Mouse (Mus musculus) ES-E14 (cell line): ENCODE data around the gene Tmem135. TPM values are rescaled to one million over a fixed set of nuclear protein-coding genes. Genes with fewer than 3 reads are reported as not detected.
A peak's percentile ranks its signal among the peaks of the same experiment; 100 is the strongest.

Experiments
- DNase-seq: peaks from one replicate; pipeline ENCODE4 v3.0.0-alpha.2; 2013; ENCODE audit warnings: low read depth, low spot score
- H3K27ac ChIP-seq: 2 replicates; pipeline ENCODE4 v1.5.1; 2012; ENCODE audit warnings: low read depth, mild to moderate bottlenecking, low read length, moderate library complexity, mixed read lengths; ENCODE audit not compliant: poor library complexity, insufficient read depth, severe bottlenecking
- H3K36me3 ChIP-seq: 2 replicates; pipeline ENCODE4 v1.6.1; 2012; ENCODE audit warnings: mild to moderate bottlenecking, low read length, moderate library complexity, mixed read lengths; ENCODE audit not compliant: control insufficient read depth, poor library complexity, insufficient read depth, severe bottlenecking
- H3K4me1 ChIP-seq, 2 experiments: fragments of 150-350 bp in 1 of 2; sonication (generic) in 1 of 2; 2 replicates each; pipeline ENCODE4 v1.6.1; 2012; ENCODE audit warnings: low read length in 2 of 2, mild to moderate bottlenecking in 1 of 2, mixed read lengths in 1 of 2; ENCODE audit not compliant: control insufficient read depth in 2 of 2, insufficient read depth in 2 of 2, poor library complexity in 1 of 2
- H3K4me3 ChIP-seq, 2 experiments: fragments of 150-350 bp in 1 of 2; sonication (generic) in 1 of 2; 2 replicates each; pipeline ENCODE4 v1.5.1; 2012; ENCODE audit warnings: low read length in 2 of 2, low read depth in 1 of 2, mild to moderate bottlenecking in 1 of 2, mixed read lengths in 1 of 2; ENCODE audit not compliant: insufficient read depth in 1 of 2, poor library complexity in 1 of 2, severe bottlenecking in 1 of 2
- H3K9ac ChIP-seq: 2 replicates; pipeline ENCODE4 v1.6.1; 2012; ENCODE audit warnings: low read depth, mild to moderate bottlenecking, low read length, mixed read lengths; ENCODE audit not compliant: poor library complexity, insufficient read depth, severe bottlenecking
- H3K9me3 ChIP-seq: fragments of 150-350 bp; sonication (generic); 2 replicates; pipeline ENCODE4 v1.6.1; 2012; ENCODE audit warnings: low read depth, mild to moderate bottlenecking, low read length; ENCODE audit not compliant: control insufficient read depth, insufficient read depth
- CHD2 ChIP-seq: IDR thresholded peaks from 2 replicates; pipeline ENCODE4 v1.6.1; 2014; ENCODE audit warnings: mild to moderate bottlenecking, low read depth, low read length, inconsistent platforms
- HCFC1 ChIP-seq: IDR thresholded peaks from 2 replicates; pipeline ENCODE4 v1.6.1; 2012; ENCODE audit warnings: low read length, inconsistent platforms, borderline replicate concordance; ENCODE audit not compliant: insufficient read depth
- MAFK ChIP-seq: IDR thresholded peaks from 2 replicates; pipeline ENCODE4 v1.6.1; 2014; ENCODE audit warnings: mild to moderate bottlenecking, low read depth, low read length, inconsistent platforms; ENCODE audit not compliant: insufficient read depth
- ZC3H11A ChIP-seq: IDR thresholded peaks from 2 replicates; pipeline ENCODE4 v1.6.1; 2012; ENCODE audit warnings: low read depth, mild to moderate bottlenecking, inconsistent platforms, low read length, borderline replicate concordance
- ZNF384 ChIP-seq: IDR thresholded peaks from 2 replicates; pipeline ENCODE4 v1.6.1; 2012; ENCODE audit warnings: low read depth, low read length, inconsistent platforms
- in situ Hi-C, 2 experiments: fragments of 600-800 bp; cut with MboI; formaldehyde crosslinking; loops; one replicate each; pipeline ENCODE4 v1.15.1; 2025; ENCODE audit warnings: low sequenced_read_pairs in 2 of 2, inconsistent platforms in 1 of 2; ENCODE audit not compliant: unreplicated experiment in 2 of 2
- total RNA-seq: library from RNA; depleted of rRNA; stranded (reverse); fragments of 300-350 nt; gene quantifications from 2 replicates; pipeline ENCODE4 v1.2.3, GENCODE M21; 2012

The Tmem135 gene
- total RNA-seq, 1 experiment = 19.0 TPM

DNA sequence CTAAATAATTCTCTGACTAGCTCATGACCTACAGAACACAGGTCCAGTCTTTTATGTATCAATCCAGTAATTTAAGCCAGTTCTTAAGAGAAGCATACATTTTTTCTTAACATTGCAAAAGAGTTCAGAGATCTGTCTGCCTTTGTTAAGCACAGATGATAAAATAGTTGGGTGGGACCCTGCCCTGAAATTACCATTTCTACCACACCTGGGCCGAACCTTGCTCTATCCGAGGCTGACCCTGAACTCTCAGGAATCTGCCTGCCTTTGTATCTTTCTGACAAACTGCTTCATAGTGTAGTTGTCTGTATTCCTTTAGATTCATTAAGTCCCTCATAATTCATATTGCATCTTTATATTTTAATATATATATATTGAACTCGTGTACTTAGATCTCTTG is 87.9 kb downstream of the Tmem135 start:
- TF ChIP-seq HCFC1 = no peak
- no peak for TF ChIP-seq ZC3H11A
- TF ChIP-seq ZNF384 = no peak
- no peak for TF ChIP-seq MAFK
- TF ChIP-seq CHD2 = no peak
- Histone ChIP-seq H3K4me3 (no peak overlapping the region), H3K36me3 (peaks cover 2% of the 10 kb centered on the region; the same call in 1 of the 2 replicates), H3K27ac (peak overlapping the region; percentile 47; the same call in 1 of the 2 replicates), H3K9ac (no peak overlapping the region), H3K4me1 (peaks cover 4 to 14% of the 10 kb centered on the region in 2 experiments), H3K9me3 (no peaks in the 10 kb centered on the region)
- in situ Hi-C loops = no loop called here
- no peak for DNase-seq

DNA sequence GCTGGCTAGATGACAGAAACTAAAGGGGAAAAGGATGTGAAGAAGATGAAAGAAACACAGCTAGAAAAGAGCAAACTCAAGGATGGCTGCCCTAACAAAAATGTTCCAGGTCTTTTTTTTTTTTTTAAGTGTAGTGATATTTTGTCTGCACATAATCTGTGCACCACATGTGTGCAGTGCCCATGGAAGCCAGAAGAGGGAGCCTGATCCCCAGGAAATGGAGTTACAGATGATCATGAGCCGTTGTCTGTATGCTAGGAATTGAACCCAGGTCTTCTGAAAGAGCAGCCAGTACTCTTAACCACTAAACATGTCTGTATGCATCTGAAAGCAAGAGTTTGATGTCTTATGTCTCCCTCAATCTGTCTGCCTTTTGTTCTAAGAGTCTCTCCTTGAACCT is 92.5 kb downstream of the Tmem135 start:
- Histone ChIP-seq H3K36me3 (peaks cover 2% of the 10 kb centered on the region; the same call in 1 of the 2 replicates), H3K4me1 (peaks cover 9 to 17% of the 10 kb centered on the region in 2 experiments), H3K9me3 (no peaks in the 10 kb centered on the region), H3K9ac (no peak overlapping the region), H3K27ac (no peak overlapping the region), H3K4me3 (no peak overlapping the region)
- DNase-seq = no peak
- TF ChIP-seq HCFC1 = no peak
- peak; percentile 80 for TF ChIP-seq ZNF384
- TF ChIP-seq ZC3H11A = peak; percentile 58
- in situ Hi-C loops = no loop called here

DNA sequence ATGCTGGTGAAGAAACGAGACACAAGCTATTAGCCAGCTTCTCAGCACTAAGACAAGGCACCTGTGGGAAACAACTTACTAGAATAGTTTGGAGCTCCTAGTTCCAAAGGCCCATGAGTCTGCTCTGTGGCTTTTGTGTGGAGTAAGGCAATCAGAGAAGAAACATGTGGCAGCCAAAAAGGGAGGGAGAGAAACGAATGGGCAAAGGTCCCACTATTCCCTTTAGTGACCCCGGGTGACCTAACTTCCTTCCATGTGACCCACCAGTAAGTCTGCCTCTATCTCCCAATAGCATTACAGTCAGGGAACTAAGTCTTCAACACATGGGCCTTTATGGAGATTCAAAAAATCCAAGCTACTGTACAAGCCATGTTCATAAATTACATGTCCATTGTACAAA is 95.1 kb downstream of the Tmem135 start:
- DNase-seq = no peak
- Histone ChIP-seq H3K4me3 (no peak overlapping the region), H3K9ac (no peak overlapping the region), H3K36me3 (no peaks in the 10 kb centered on the region), H3K9me3 (no peaks in the 10 kb centered on the region), H3K4me1 (peaks cover 4 to 7% of the 10 kb centered on the region in 2 experiments; a peak in 3 of 4 replicates), H3K27ac (no peak overlapping the region)
- in situ Hi-C loops = no loop called here
- TF ChIP-seq CHD2 = no peak
- no peak for TF ChIP-seq ZNF384
- no peak for TF ChIP-seq MAFK
- TF ChIP-seq ZC3H11A = no peak
- TF ChIP-seq HCFC1 = no peak

DNA sequence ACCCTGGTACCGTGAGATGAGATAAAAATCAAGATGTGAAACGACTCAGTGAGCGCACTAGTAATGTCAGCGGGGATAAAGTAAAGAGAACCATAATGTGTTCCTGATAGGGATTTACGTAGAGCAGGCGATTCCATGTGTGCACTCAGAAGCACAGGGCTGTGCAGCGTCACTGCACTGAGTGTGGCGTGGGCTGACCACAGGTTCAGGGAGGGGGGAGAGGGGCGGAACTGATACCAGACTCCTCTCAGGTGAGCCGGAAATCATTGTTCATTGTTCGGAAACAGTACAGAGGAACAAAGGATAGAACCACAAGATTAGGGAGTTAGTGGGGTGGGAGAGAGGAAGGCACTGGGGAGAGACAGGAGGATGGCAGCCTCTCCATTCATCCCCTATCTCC is 95.8 kb downstream of the Tmem135 start:
- Histone ChIP-seq H3K9ac (no peak overlapping the region), H3K4me3 (no peak overlapping the region), H3K9me3 (no peaks in the 10 kb centered on the region), H3K27ac (no peak overlapping the region), H3K36me3 (no peaks in the 10 kb centered on the region), H3K4me1 (peaks cover 4 to 7% of the 10 kb centered on the region in 2 experiments; a peak in 3 of 4 replicates)
- no peak for DNase-seq
- in situ Hi-C loops = no loop called here
- TF ChIP-seq HCFC1 (no peak), ZNF384 (no peak), ZC3H11A (no peak), CHD2 (no peak), MAFK (no peak)

DNA sequence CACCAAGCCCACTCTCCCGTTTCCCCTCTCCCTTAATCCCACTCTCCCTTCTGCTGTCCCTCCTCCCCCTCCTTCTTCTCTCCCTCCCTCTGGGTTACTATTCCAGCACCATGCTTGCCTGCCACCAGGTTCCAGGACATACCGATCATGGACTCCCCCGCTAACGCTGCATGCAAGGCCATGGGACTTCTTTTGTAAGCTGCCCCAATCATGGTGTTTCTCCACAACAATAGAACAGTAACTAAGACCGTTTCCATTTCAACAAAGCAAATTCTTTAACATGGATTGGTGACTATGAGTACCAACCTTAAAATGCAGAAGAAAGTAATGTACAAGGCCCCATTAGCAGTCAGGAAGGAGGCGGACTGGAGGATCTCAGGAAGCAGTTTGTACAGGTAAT is 97.2 kb downstream of the Tmem135 start:
- in situ Hi-C loops = no loop called here
- no peak for TF ChIP-seq MAFK
- no peak for TF ChIP-seq ZC3H11A
- TF ChIP-seq ZNF384 = no peak
- no peak for TF ChIP-seq HCFC1
- no peak for TF ChIP-seq CHD2

More for the DNA sequence above, 97.2 kb downstream of the Tmem135 start:
- no peak overlapping the region for H3K4me3 ChIP-seq
- H3K4me1 ChIP-seq = peaks cover 4 to 7% of the 10 kb centered on the region in 2 experiments; a peak in 3 of 4 replicates
- H3K27ac ChIP-seq = no peak overlapping the region
- H3K36me3 ChIP-seq = no peaks in the 10 kb centered on the region
- H3K9me3 ChIP-seq = no peaks in the 10 kb centered on the region
- H3K9ac ChIP-seq = no peak overlapping the region
- DNase-seq = no peak
